Mouse (Mus musculus): ENCODE measurements around the gene Gpn2.

DNA sequence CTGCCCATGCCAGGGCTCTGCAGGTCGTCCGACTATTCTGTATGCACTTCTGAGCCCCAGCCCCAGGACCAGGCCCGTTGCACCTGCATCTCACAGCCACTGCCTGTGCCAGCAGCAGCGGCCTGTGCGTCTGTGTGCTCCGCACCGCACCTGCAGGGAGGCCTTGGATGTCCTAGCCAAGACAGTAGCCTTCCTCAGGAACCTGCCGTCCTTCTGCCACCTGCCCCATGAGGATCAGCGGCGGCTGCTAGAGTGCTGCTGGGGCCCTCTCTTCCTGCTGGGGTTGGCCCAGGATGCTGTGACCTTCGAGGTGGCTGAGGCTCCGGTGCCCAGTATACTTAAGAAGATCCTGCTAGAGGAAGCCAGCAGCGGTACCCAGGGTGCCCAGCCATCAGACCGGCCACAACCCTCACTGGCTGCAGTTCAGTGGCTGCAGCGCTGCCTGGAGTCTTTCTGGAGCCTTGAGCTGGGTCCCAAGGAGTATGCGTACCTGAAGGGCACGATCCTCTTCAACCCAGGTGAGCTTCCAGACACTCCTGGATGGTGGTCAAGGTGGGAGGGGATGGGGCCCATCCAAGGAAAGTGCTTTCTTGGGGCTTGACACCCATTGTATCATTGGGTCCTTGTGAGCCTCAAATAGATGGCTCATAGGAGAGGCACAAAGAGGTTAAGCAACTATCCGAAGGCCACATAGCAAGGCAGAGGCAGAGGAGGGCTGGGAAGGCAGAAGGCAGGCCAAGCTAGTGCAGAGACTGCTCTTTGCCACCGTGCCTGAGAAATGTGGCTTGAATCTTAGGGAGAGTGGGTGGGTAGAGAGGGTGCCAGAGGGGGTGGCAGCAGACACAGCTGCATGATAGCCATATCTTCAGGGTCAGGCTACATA, 30.5 kb upstream of the Gpn2 start:
- no peak for TF ChIP-seq CTCF (IDR thresholded peaks at IDR 0.05; ENCODE audit: extremely low read depth, insufficient read depth, low read length)
- TF ChIP-seq POLR2A (IDR thresholded peaks at IDR 0.05; ENCODE audit: extremely low read depth, insufficient read depth, low read length), result no peak

All from cortical plate, adult 2 months (tissue).